Comparison of ENCODE assay signal across 10 mouse cellular contexts in genomic region chr3:97393079-97393478, GRCm38 (mm10). TPM values are rescaled to one million over a fixed set of nuclear protein-coding genes. Genes with fewer than 3 reads are reported as not detected.
DNase-seq lines count a peak whose midpoint lies in the region; ATAC-seq and TF ChIP-seq lines count a peak whose summit lies in the region.
"Had no signal": no experiment of that assay in that cellular context is flagged by ENCODE, and none has a peak within 500 bp of the region (broad histone marks: within the 10 kb centered on the region; RNA-seq: fewer than 3 reads in every experiment).

No protein-coding gene starts in this region.

- H3K4me3 ChIP-seq in intestine, postnatal 0 days (ENCODE audit: low read depth, low read length) = no peak overlapping the region
- no peak overlapping the region for H3K4me3 ChIP-seq in intestine, embryonic 16.5 days (ENCODE audit: low read length)
- H3K4me3 ChIP-seq in ES-E14 (ENCODE audit: insufficient read depth in 1 of 2, low read depth in 1 of 2, low read length in 2 of 2, poor library complexity in 1 of 2, severe bottlenecking in 1 of 2) = no peak overlapping the region
- H3K4me3 ChIP-seq in heart, embryonic 10.5 days = no peak overlapping the region
- H3K4me3 ChIP-seq: neural tube, embryonic 13.5 days had no signal

- no peak overlapping the region for H3K9ac ChIP-seq in intestine, postnatal 0 days (ENCODE audit: low read depth, low read length)
- H3K9ac ChIP-seq in intestine, embryonic 16.5 days (ENCODE audit: low read depth, low read length) = no peak overlapping the region
- H3K9ac ChIP-seq in ES-E14 (ENCODE audit: insufficient read depth, low read depth, low read length, poor library complexity, severe bottlenecking) = no peak overlapping the region
- H3K9ac ChIP-seq: neural tube, embryonic 13.5 days had no signal

- H3K27ac ChIP-seq in intestine, postnatal 0 days (ENCODE audit: low read depth, low read length) = no peak overlapping the region
- no peak overlapping the region for H3K27ac ChIP-seq in intestine, embryonic 16.5 days (ENCODE audit: low read length)
- H3K27ac ChIP-seq in ES-E14 (ENCODE audit: insufficient read depth, low read depth, low read length, poor library complexity, severe bottlenecking) = no peak overlapping the region
- H3K27ac ChIP-seq in heart, embryonic 10.5 days = no peak overlapping the region
- H3K27ac ChIP-seq: neural tube, embryonic 13.5 days had no signal

- in situ Hi-C loops in ES-E14 (cut with MboI; ENCODE audit: low sequenced_read_pairs in 2 of 2, unreplicated experiment in 2 of 2) = no loop called here

- no peaks in the 10 kb centered on the region for H3K9me3 ChIP-seq in intestine, postnatal 0 days (ENCODE audit: control insufficient read depth)
- H3K9me3 ChIP-seq in intestine, embryonic 16.5 days (ENCODE audit: control insufficient read depth, low read length) = no peaks in the 10 kb centered on the region
- H3K9me3 ChIP-seq in ES-E14 (ENCODE audit: control insufficient read depth, insufficient read depth, low read depth, low read length) = no peaks in the 10 kb centered on the region
- no peaks in the 10 kb centered on the region for H3K9me3 ChIP-seq in heart, embryonic 10.5 days
- H3K9me3 ChIP-seq: neural tube, embryonic 13.5 days had no signal

- ATAC-seq in intestine, postnatal 0 days = no peak
- ATAC-seq in intestine, embryonic 16.5 days = no peak
- ATAC-seq in common myeloid progenitor, adult 5-6 weeks (replicated peaks; ENCODE audit: low read depth, poor library complexity, severe bottlenecking) = 0 out of 2 replicates have a peak, but pooled peaks have one; percentile 50
- peak; percentile 50; the same call in 1 of the 2 replicates for ATAC-seq in megakaryocyte progenitor cell, adult 5-6 weeks (replicated peaks; ENCODE audit: poor library complexity)
- no peak for ATAC-seq in activated CD4-positive, CD25-positive, alpha-beta regulatory T cell, adult 4 months

- no peak overlapping the region for H3K4me2 ChIP-seq in intestine, postnatal 0 days (replicated peaks; ENCODE audit: low read depth)
- no peak overlapping the region for H3K4me2 ChIP-seq in intestine, embryonic 16.5 days (ENCODE audit: low read depth, low read length)
- H3K4me2 ChIP-seq: neural tube, embryonic 13.5 days had no signal

- no peaks in the 10 kb centered on the region for H3K27me3 ChIP-seq in intestine, postnatal 0 days (replicated peaks; ENCODE audit: control insufficient read depth, insufficient read depth, low read length)
- H3K27me3 ChIP-seq in intestine, embryonic 16.5 days (replicated peaks; ENCODE audit: control insufficient read depth, insufficient read depth, low read length) = no peaks in the 10 kb centered on the region
- no peaks in the 10 kb centered on the region for H3K27me3 ChIP-seq in heart, embryonic 10.5 days (ENCODE audit: insufficient read depth, poor library complexity, severe bottlenecking)
- H3K27me3 ChIP-seq: neural tube, embryonic 13.5 days had no signal

- 71% methylated on average over 5 of the region's 5 CpGs for WGBS in intestine, postnatal 0 days
- WGBS in intestine, embryonic 16.5 days = 73% methylated on average over 5 of the region's 5 CpGs
- 62% methylated on average over 5 of the region's 5 CpGs for WGBS in heart, embryonic 10.5 days

- no peaks in the 10 kb centered on the region for H3K4me1 ChIP-seq in intestine, postnatal 0 days (replicated peaks; ENCODE audit: control insufficient read depth, insufficient read depth, low read length)
- H3K4me1 ChIP-seq in intestine, embryonic 16.5 days (ENCODE audit: control insufficient read depth, insufficient read depth, low read length) = no peaks in the 10 kb centered on the region
- H3K4me1 ChIP-seq in ES-E14 (ENCODE audit: control insufficient read depth in 2 of 2, insufficient read depth in 2 of 2, low read length in 2 of 2, poor library complexity in 1 of 2) = 0 out of 4 replicates have a peak, but pooled peaks cover 0 to 2% of the 10 kb centered on the region in 2 experiments
- H3K4me1 ChIP-seq in heart, embryonic 10.5 days = no peaks in the 10 kb centered on the region
- H3K4me1 ChIP-seq: neural tube, embryonic 13.5 days had no signal

- no peaks in the 10 kb centered on the region for H3K36me3 ChIP-seq in intestine, postnatal 0 days (ENCODE audit: control insufficient read depth, insufficient read depth)
- no peaks in the 10 kb centered on the region for H3K36me3 ChIP-seq in intestine, embryonic 16.5 days (ENCODE audit: control insufficient read depth, insufficient read depth, low read length)
- H3K36me3 ChIP-seq in ES-E14 (ENCODE audit: control insufficient read depth, insufficient read depth, low read length, poor library complexity, severe bottlenecking) = no peaks in the 10 kb centered on the region
- H3K36me3 ChIP-seq in heart, embryonic 10.5 days = no peaks in the 10 kb centered on the region
- H3K36me3 ChIP-seq: neural tube, embryonic 13.5 days had no signal

- peak; percentile 68 for TF ChIP-seq CTCF in intestine, postnatal 0 days (IDR thresholded peaks at IDR 0.05; ENCODE audit: low read depth)

- DNase-seq in ES-E14 (ENCODE audit: low read depth, low spot score) = peak; percentile 54
- no peak for DNase-seq in urinary bladder, adult 18-20 months (ENCODE audit: low spot score in 2 of 2)
- DNase-seq in heart, embryonic 10.5 days (ENCODE audit: low spot score) = no peak

TF ChIP-seq in ES-E14, 5 proteins besides CTCF, POLR2A, EP300 and RAD21:
- peak; percentile 57 for TF ChIP-seq ZC3H11A (IDR thresholded peaks at IDR 0.05; ENCODE audit: borderline replicate concordance, low read depth, low read length)
- no peak for TF ChIP-seq CHD2 (IDR thresholded peaks at IDR 0.05; ENCODE audit: low read depth, low read length)

RNA-seq across cellular contexts. Expression of gene Olfr1402, which starts 28.7 kb away (rescaled TPM):
- polyA plus RNA-seq in intestine, postnatal 0 days (2015; fragmentation: Nextera tagmentation; extraction: Ambion mirVana) = not detected in 2 replicates
- not detected in 2 replicates for polyA plus RNA-seq in intestine, embryonic 16.5 days (2015; fragmentation: Nextera tagmentation; extraction: Ambion mirVana)
- total RNA-seq in ES-E14 (2012; rRNA removed) = not detected in 2 replicates
- not detected in 2 replicates for total RNA-seq in common myeloid progenitor, adult 5-6 weeks (2017)
- not detected in 2 replicates for total RNA-seq in megakaryocyte progenitor cell, adult 5-6 weeks (2015)
- total RNA-seq in megakaryocyte progenitor cell, adult 5-6 weeks (2017) = not detected in 2 replicates
- not detected in 2 replicates for polyA plus RNA-seq in heart, embryonic 10.5 days (2016; fragmentation: Nextera tagmentation; extraction: Ambion mirVana)
- polyA plus RNA-seq in activated CD4-positive, CD25-positive, alpha-beta regulatory T cell, adult 4 months (2017; shearing (Covaris generic)) = not detected
- total RNA-seq: layer of hippocampus, postnatal 14 days had no signal
- polyA plus RNA-seq: neural tube, embryonic 13.5 days had no signal

Comparison
In these comparisons a context has a peak if more than half of its experiments do, and no peak if none do; other contexts are left out.
1. ATAC-seq: peak in common myeloid progenitor, adult 5-6 weeks (single experiment) and megakaryocyte progenitor cell, adult 5-6 weeks (single experiment); none in intestine, postnatal 0 days (single experiment), intestine, embryonic 16.5 days (single experiment) and activated CD4-positive, CD25-positive, alpha-beta regulatory T cell, adult 4 months (single experiment).